Mouse (Mus musculus): ENCODE results near the gene Megf11. TPM values are rescaled to one million over a fixed set of nuclear protein-coding genes. Genes with fewer than 3 reads are reported as not detected.

Megf11 gene
- total and polyA plus RNA-seq, 3 experiments: 0.33 to 2.0 (median 1.6) TPM

- DNase-seq: no peak
- intact Hi-C loops (cut with DNase I): no loop called here
- no peak for TF ChIP-seq CTCF (IDR thresholded peaks at IDR 0.05)
- TF ChIP-seq POLR2A (IDR thresholded peaks at IDR 0.05; ENCODE audit: insufficient read depth, low read depth, low read length): no peak
- TF ChIP-seq EP300 (IDR thresholded peaks at IDR 0.05; ENCODE audit: insufficient read depth, low read depth, low read length): no peak
These were observed 183.2 kb downstream of the Megf11 start for GRCm38 (mm10) chr9:64568467-64569260.

GRCm38 (mm10) chr9:64570448-64570847, 185.0 kb downstream of the Megf11 start:
- no peaks in the 10 kb centered on the region for H3K79me2 ChIP-seq (replicated peaks; ENCODE audit: control insufficient read depth, insufficient read depth, low read length)
- no peak overlapping the region for H3K4me3 ChIP-seq
- 57% methylated on average over 4 of the region's 4 CpGs for WGBS
- no peaks in the 10 kb centered on the region for H3K36me3 ChIP-seq (ENCODE audit: control insufficient read depth, insufficient read depth, low read length)
- intact Hi-C loops (cut with DNase I): no loop called here
- no peak for TF ChIP-seq POLR2A (IDR thresholded peaks at IDR 0.05; ENCODE audit: insufficient read depth, low read depth, low read length)
- TF ChIP-seq EP300 (IDR thresholded peaks at IDR 0.05; ENCODE audit: insufficient read depth, low read depth, low read length): no peak
- no peak for TF ChIP-seq CTCF (IDR thresholded peaks at IDR 0.05)
- no peak overlapping the region for H3K9ac ChIP-seq (ENCODE audit: low read depth, low read length)
- no peak for DNase-seq
- H3K27ac ChIP-seq: no peak overlapping the region
- no peaks in the 10 kb centered on the region for H3K27me3 ChIP-seq (ENCODE audit: control insufficient read depth, insufficient read depth, low read length)
- H3K4me1 ChIP-seq (ENCODE audit: control insufficient read depth, insufficient read depth, low read length): no peaks in the 10 kb centered on the region

More at GRCm38 (mm10) chr9:64568467-64569260, 183.2 kb downstream of the Megf11 start:
- H3K36me3 ChIP-seq (ENCODE audit: control insufficient read depth, insufficient read depth, low read length): no peaks in the 10 kb centered on the region
- H3K4me3 ChIP-seq: no peak overlapping the region
- no peaks in the 10 kb centered on the region for H3K4me1 ChIP-seq (ENCODE audit: control insufficient read depth, insufficient read depth, low read length)
- H3K27me3 ChIP-seq (ENCODE audit: control insufficient read depth, insufficient read depth, low read length): no peaks in the 10 kb centered on the region
- H3K27ac ChIP-seq: no peak overlapping the region
- 67% methylated on average over 8 of the region's 8 CpGs for WGBS
- no peaks in the 10 kb centered on the region for H3K79me2 ChIP-seq (replicated peaks; ENCODE audit: control insufficient read depth, insufficient read depth, low read length)
- no peak overlapping the region for H3K9ac ChIP-seq (ENCODE audit: low read depth, low read length)

- Histone ChIP-seq H3K4me1 (ENCODE audit: control insufficient read depth, insufficient read depth, low read length) (no peaks in the 10 kb centered on the region), H3K36me3 (ENCODE audit: control insufficient read depth, insufficient read depth, low read length) (no peaks in the 10 kb centered on the region), H3K9ac (ENCODE audit: low read depth, low read length) (no peak overlapping the region), H3K27ac (no peak overlapping the region), H3K27me3 (ENCODE audit: control insufficient read depth, insufficient read depth, low read length) (no peaks in the 10 kb centered on the region), H3K79me2 (replicated peaks; ENCODE audit: control insufficient read depth, insufficient read depth, low read length) (no peaks in the 10 kb centered on the region), H3K4me3 (no peak overlapping the region)
- 87% methylated on average over 8 of the region's 8 CpGs for WGBS
- intact Hi-C loops (cut with DNase I): no loop called here
- no peak for DNase-seq
- TF ChIP-seq CTCF (IDR thresholded peaks at IDR 0.05): no peak
These were observed 185.7 kb downstream of the Megf11 start for GRCm38 (mm10) chr9:64571091-64571490.

GRCm38 (mm10) chr9:64572629-64573190, 187.3 kb downstream of the Megf11 start:
- H3K27me3 ChIP-seq (ENCODE audit: control insufficient read depth, insufficient read depth, low read length): no peaks in the 10 kb centered on the region
- H3K4me1 ChIP-seq (ENCODE audit: control insufficient read depth, insufficient read depth, low read length): no peaks in the 10 kb centered on the region
- no peak for DNase-seq
- no peak overlapping the region for H3K4me3 ChIP-seq
- intact Hi-C loops (cut with DNase I): no loop called here
- H3K36me3 ChIP-seq (ENCODE audit: control insufficient read depth, insufficient read depth, low read length): no peaks in the 10 kb centered on the region
- H3K79me2 ChIP-seq (replicated peaks; ENCODE audit: control insufficient read depth, insufficient read depth, low read length): no peaks in the 10 kb centered on the region
- TF ChIP-seq POLR2A (IDR thresholded peaks at IDR 0.05; ENCODE audit: insufficient read depth, low read depth, low read length): no peak
- no peak for TF ChIP-seq EP300 (IDR thresholded peaks at IDR 0.05; ENCODE audit: insufficient read depth, low read depth, low read length)
- TF ChIP-seq CTCF (IDR thresholded peaks at IDR 0.05): no peak
- no peak overlapping the region for H3K9ac ChIP-seq (ENCODE audit: low read depth, low read length)
- no peak overlapping the region for H3K27ac ChIP-seq
- 51% methylated on average over 7 of the region's 7 CpGs for WGBS

- TF ChIP-seq CTCF (IDR thresholded peaks at IDR 0.05): no peak
- TF ChIP-seq POLR2A (IDR thresholded peaks at IDR 0.05; ENCODE audit: insufficient read depth, low read depth, low read length): no peak
- TF ChIP-seq EP300 (IDR thresholded peaks at IDR 0.05; ENCODE audit: insufficient read depth, low read depth, low read length): no peak
- no peak overlapping the region for H3K9ac ChIP-seq (ENCODE audit: low read depth, low read length)
- no peaks in the 10 kb centered on the region for H3K79me2 ChIP-seq (replicated peaks; ENCODE audit: control insufficient read depth, insufficient read depth, low read length)
- DNase-seq: no peak
- H3K27me3 ChIP-seq (ENCODE audit: control insufficient read depth, insufficient read depth, low read length): no peaks in the 10 kb centered on the region
- H3K27ac ChIP-seq: no peak overlapping the region
- intact Hi-C loops (cut with DNase I): no loop called here
- no peaks in the 10 kb centered on the region for H3K4me1 ChIP-seq (ENCODE audit: control insufficient read depth, insufficient read depth, low read length)
- H3K36me3 ChIP-seq (ENCODE audit: control insufficient read depth, insufficient read depth, low read length): no peaks in the 10 kb centered on the region
- no peak overlapping the region for H3K4me3 ChIP-seq
These were observed 190.2 kb downstream of the Megf11 start for GRCm38 (mm10) chr9:64575658-64576057.

DNA sequence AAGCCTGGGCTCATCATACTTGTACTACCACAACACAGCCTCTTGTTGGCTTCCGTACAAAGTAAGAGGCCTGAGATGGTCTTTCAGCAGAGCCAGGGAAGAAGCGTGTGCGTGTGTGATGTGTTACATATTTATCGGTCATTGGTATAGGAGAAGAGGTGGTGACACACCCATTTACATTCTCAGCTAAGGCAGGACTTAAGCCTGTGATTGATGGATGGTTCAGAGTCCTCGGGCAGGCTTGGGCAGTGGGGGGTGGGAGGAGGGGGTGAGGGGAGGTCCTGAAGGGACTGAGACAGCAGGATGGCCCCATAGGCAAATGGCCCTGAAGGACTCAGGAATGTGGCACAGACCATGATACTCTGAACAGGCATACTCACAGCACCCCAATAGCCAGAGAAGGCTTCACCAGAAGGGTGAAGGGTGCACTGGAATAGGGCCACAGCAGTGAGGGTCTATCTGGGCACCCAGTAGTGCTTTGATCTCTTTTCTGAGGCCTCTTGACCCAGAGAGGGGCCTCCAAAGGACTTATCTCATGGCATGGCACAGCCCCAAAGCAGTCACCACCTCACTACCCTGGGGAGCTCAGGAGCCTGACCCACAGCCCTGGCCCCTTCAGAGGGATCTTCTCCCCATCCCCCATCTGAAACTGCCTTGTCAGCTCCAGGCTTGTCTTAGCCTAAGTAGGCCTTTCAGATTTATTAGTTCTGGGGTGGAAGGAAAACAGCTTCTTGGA, 190.9 kb downstream of the Megf11 start:
- Histone ChIP-seq H3K4me1 (ENCODE audit: control insufficient read depth, insufficient read depth, low read length) (no peaks in the 10 kb centered on the region), H3K36me3 (ENCODE audit: control insufficient read depth, insufficient read depth, low read length) (no peaks in the 10 kb centered on the region), H3K9ac (ENCODE audit: low read depth, low read length) (no peak overlapping the region), H3K27me3 (ENCODE audit: control insufficient read depth, insufficient read depth, low read length) (no peaks in the 10 kb centered on the region), H3K27ac (no peak overlapping the region), H3K79me2 (replicated peaks; ENCODE audit: control insufficient read depth, insufficient read depth, low read length) (no peaks in the 10 kb centered on the region), H3K4me3 (no peak overlapping the region)
- no peak for DNase-seq
- no peak for TF ChIP-seq CTCF (IDR thresholded peaks at IDR 0.05)
- TF ChIP-seq EP300 (IDR thresholded peaks at IDR 0.05; ENCODE audit: insufficient read depth, low read depth, low read length): no peak
- no peak for TF ChIP-seq POLR2A (IDR thresholded peaks at IDR 0.05; ENCODE audit: insufficient read depth, low read depth, low read length)
- WGBS: 87% methylated on average over 5 of the region's 5 CpGs
- intact Hi-C loops (cut with DNase I): no loop called here
